8 mouse cellular contexts compared by ENCODE assay signal in the genomic region with DNA sequence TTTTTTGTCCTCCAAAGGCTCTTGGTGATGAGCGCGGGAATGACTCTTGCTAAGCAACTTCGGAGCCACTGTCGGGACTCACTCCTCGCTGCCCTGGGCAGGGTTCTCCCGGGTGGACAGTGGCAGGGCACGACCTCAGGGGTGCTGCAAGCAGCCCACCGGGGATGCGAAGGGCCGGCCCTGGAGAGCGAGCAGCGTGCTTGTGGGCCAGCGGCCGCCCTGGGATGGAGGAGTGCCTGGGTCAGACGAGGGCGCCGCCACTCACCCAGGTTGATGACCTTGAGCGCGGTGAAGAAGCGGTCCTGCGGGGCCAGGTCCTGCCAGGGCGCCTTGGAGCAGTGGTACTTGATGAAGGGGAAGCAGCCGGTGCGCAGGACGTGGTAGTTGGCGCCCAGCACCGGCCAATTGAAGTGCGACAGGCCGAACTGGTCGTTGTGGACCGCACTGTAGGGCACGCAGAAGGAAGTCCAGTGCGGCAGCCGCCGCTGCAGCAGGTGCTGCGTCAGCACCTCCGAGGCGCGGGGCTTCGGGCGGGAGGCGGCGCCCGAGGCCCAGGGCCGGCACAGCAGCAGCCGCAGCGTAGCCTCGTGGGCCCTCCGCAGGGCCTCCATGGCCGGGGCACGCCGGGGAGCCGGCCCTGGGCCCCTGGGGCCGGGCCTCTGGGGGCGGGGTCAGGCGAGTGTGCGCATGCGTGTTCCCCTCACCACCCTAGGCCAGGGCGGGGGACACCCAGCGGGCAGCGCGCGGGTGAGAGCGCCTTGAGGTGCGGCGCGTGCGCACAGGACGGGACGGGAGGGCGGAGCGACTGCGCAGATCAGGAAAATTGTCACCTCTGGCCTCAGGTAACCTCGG. TPM values are rescaled to one million over a fixed set of nuclear protein-coding genes. Genes with fewer than 3 reads are reported as not detected.
A peak's percentile ranks its signal among the peaks of the same experiment; 100 is the strongest.
DNase-seq lines count a peak whose midpoint lies in the region; ATAC-seq and TF ChIP-seq lines count a peak whose summit lies in the region.

A gene (minus strand): TSS at position 636 of the 852 bp plus-strand sequence.

- peak; percentile 87 for DNase-seq in ES-CJ7 (ENCODE audit: low read depth, low spot score)
- peak; percentile 97 for DNase-seq in cerebellum, adult 11 months
- DNase-seq in heart, postnatal 25 days (ENCODE audit: low spot score), result peak; percentile 94
- DNase-seq in layer of hippocampus, adult 2 months (ENCODE audit: low spot score in 2 of 2), result peak; percentile 93
- peak; percentile 95 for DNase-seq in lung, embryonic 14.5 days
- DNase-seq in thymus, adult 2 months, result peak; percentile 97

- TF ChIP-seq POLR2A in olfactory bulb, adult 2 months (IDR thresholded peaks at IDR 0.05; ENCODE audit: insufficient read depth, low read depth, low read length), result peak; percentile 91
- peak; percentile 78 for TF ChIP-seq POLR2A in thymus, adult 2 months (IDR thresholded peaks at IDR 0.05; ENCODE audit: control insufficient read depth, extremely low read depth, insufficient read depth, low read length, poor library complexity)

- H3K4me1 ChIP-seq in forebrain, embryonic 15.5 days, result peaks cover 24% of the 10 kb centered on the region
- H3K4me1 ChIP-seq in lung, embryonic 14.5 days (ENCODE audit: insufficient read depth), result no peaks in the 10 kb centered on the region
- H3K4me1 ChIP-seq in olfactory bulb, adult 2 months (ENCODE audit: control insufficient read depth, insufficient read depth, low read length), result peaks cover 6% of the 10 kb centered on the region
- H3K4me1 ChIP-seq in thymus, adult 2 months (replicated peaks; ENCODE audit: control insufficient read depth, insufficient read depth, low read length), result peaks cover 4% of the 10 kb centered on the region

- H3K9ac ChIP-seq in forebrain, embryonic 15.5 days (replicated peaks), result peak within 1 kb of the TSS; percentile 96
- H3K9ac ChIP-seq in lung, embryonic 14.5 days, result peak within 1 kb of the TSS; percentile 85

- no peaks in the 10 kb centered on the region for H3K36me3 ChIP-seq in forebrain, embryonic 15.5 days
- no peaks in the 10 kb centered on the region for H3K36me3 ChIP-seq in lung, embryonic 14.5 days (ENCODE audit: insufficient read depth)
- H3K36me3 ChIP-seq in thymus, adult 2 months (ENCODE audit: control insufficient read depth, insufficient read depth, low read length), result no peaks in the 10 kb centered on the region

- H3K4me2 ChIP-seq in forebrain, embryonic 15.5 days (replicated peaks), result peak within 1 kb of the TSS; percentile 97
- peak within 1 kb of the TSS; percentile 88 for H3K4me2 ChIP-seq in lung, embryonic 14.5 days

- under 1% methylated on average over 73 of the region's 74 CpGs for WGBS in forebrain, embryonic 15.5 days
- WGBS in lung, embryonic 14.5 days, result under 1% methylated on average over 67 of the region's 74 CpGs
- WGBS in olfactory bulb, adult 2 months, result under 1% methylated on average over 74 of the region's 74 CpGs
- WGBS in thymus, adult 2 months, result under 1% methylated on average over 74 of the region's 74 CpGs

- H3K27me3 ChIP-seq in forebrain, embryonic 15.5 days, result no peaks in the 10 kb centered on the region
- no peaks in the 10 kb centered on the region for H3K27me3 ChIP-seq in lung, embryonic 14.5 days (ENCODE audit: insufficient read depth, low read length)
- H3K27me3 ChIP-seq in thymus, adult 2 months (ENCODE audit: control insufficient read depth, insufficient read depth, low read length), result no peaks in the 10 kb centered on the region

- peak within 1 kb of the TSS; percentile 75 for H3K4me3 ChIP-seq in forebrain, embryonic 15.5 days
- H3K4me3 ChIP-seq in layer of hippocampus, adult 2 months, result peak within 1 kb of the TSS; percentile 95
- H3K4me3 ChIP-seq in lung, embryonic 14.5 days (ENCODE audit: low read depth, low read length), result peak within 1 kb of the TSS; percentile 90
- peak within 1 kb of the TSS; percentile 65 for H3K4me3 ChIP-seq in olfactory bulb, adult 2 months (ENCODE audit: insufficient read depth, low read depth, low read length)
- peak within 1 kb of the TSS; percentile 81 for H3K4me3 ChIP-seq in thymus, adult 2 months (ENCODE audit: control insufficient read depth, insufficient read depth, low read length)

- intact Hi-C loops in heart, postnatal 25 days (cut with DNase I), result loop anchor here (2.0 to 10.0 kb wide), 2 partner anchors 22 to 206 kb away; a partner anchor contains a TSS

- H3K9me3 ChIP-seq in forebrain, embryonic 15.5 days, result no peaks in the 10 kb centered on the region
- H3K9me3 ChIP-seq in lung, embryonic 14.5 days (ENCODE audit: low read depth, low read length), result no peaks in the 10 kb centered on the region

- peak within 1 kb of the TSS; percentile 69 for H3K27ac ChIP-seq in forebrain, embryonic 15.5 days (replicated peaks)
- H3K27ac ChIP-seq in layer of hippocampus, adult 2 months, result peak within 1 kb of the TSS; percentile 96
- peak within 1 kb of the TSS; percentile 88 for H3K27ac ChIP-seq in lung, embryonic 14.5 days (ENCODE audit: low read depth)
- H3K27ac ChIP-seq in olfactory bulb, adult 2 months (ENCODE audit: insufficient read depth, low read depth, low read length), result peak within 1 kb of the TSS; percentile 66
- no peak within 1 kb of the TSS for H3K27ac ChIP-seq in thymus, adult 2 months (ENCODE audit: control insufficient read depth, insufficient read depth, low read length)

- peak; percentile 96 for ATAC-seq in forebrain, embryonic 15.5 days (replicated peaks)
- ATAC-seq in lung, embryonic 14.5 days (ENCODE audit: insufficient read depth), result peak; percentile 99

- TF ChIP-seq CTCF in layer of hippocampus, adult 2 months (conservative IDR thresholded peaks at IDR 0.05), result no peak
- TF ChIP-seq CTCF in lung, embryonic 14.5 days (IDR thresholded peaks at IDR 0.05; ENCODE audit: low read depth), result no peak
- TF ChIP-seq CTCF in olfactory bulb, adult 2 months (IDR thresholded peaks at IDR 0.05; ENCODE audit: insufficient read depth, low read depth, low read length), result no peak
- 0 out of 2 replicates have a peak, but pooled peaks have one; percentile 44 for TF ChIP-seq CTCF in thymus, adult 2 months (IDR thresholded peaks at IDR 0.05; ENCODE audit: borderline replicate concordance, control insufficient read depth, extremely low read depth, insufficient read depth, low read length, poor library complexity)

RNA-seq across cellular contexts. Expression of the gene that starts here (rescaled TPM):
- polyA plus RNA-seq in forebrain, embryonic 15.5 days (2015; fragmentation: Nextera tagmentation; extraction: Ambion mirVana), result 66.1 and 69.8 TPM in 2 replicates
- total RNA-seq in heart, postnatal 25 days (2021), result 10 to 100 TPM; 36.2 to 37.3 TPM
- 10 to 100 TPM; 33.7 to 33.8 TPM for total RNA-seq in layer of hippocampus, adult 2 months (2021)
- polyA plus RNA-seq in lung, embryonic 14.5 days (2014; fragmentation: Nextera tagmentation; extraction: Ambion mirVana), result 37.5 and 39.5 TPM in 2 replicates
- polyA plus RNA-seq in olfactory bulb, adult 2 months (2012; ENCODE audit: insufficient read depth, insufficient read length, low replicate concordance, missing spikeins), result not detected in 2 replicates
- polyA plus RNA-seq in thymus, adult 2 months (2012; rRNA removed), result 76.8 and 89.1 TPM in 2 replicates

Comparison
In these comparisons a context has a peak if more than half of its experiments do, and no peak if none do; other contexts are left out.
1. RNA of the gene that starts here (polyA plus RNA-seq): 76.8 to 89.1 TPM in thymus, adult 2 months, 66.1 to 69.8 TPM in forebrain, embryonic 15.5 days and 37.5 to 39.5 TPM in lung, embryonic 14.5 days; not detected in olfactory bulb, adult 2 months; every median in the first group is over 10 times any median in the second.
2. Peak in every context shown above with its lines, with median percentiles within 50 percentile points of each other: DNase-seq and H3K4me3 ChIP-seq.